Mouse (Mus musculus): ENCODE results near the gene Prkce.

GRCm38 (mm10) chr17:86532783-86533548, 365.4 kb downstream of the Prkce start:
- TF ChIP-seq CTCF (IDR thresholded peaks at IDR 0.05) (no peak), POLR2A (IDR thresholded peaks at IDR 0.05; ENCODE audit: insufficient read depth, low read depth, low read length) (no peak)
